Mouse (Mus musculus) kidney, adult 2 months (tissue): ENCODE data around the gene Lgalsl.

Experiments
- CTCF ChIP-seq: fragments of 200-500 bp; conservative IDR thresholded peaks from 2 replicates; pipeline ENCODE4 v1.5.1; 2011; ENCODE audit warnings: low read depth, mild to moderate bottlenecking, control low read depth, low read length, moderate library complexity, mixed read lengths; ENCODE audit not compliant: insufficient read depth, insufficient read length
- POLR2A ChIP-seq: fragments of 200-500 bp; IDR thresholded peaks from one replicate; pipeline ENCODE4 v1.6.1; 2011; ENCODE audit warnings: low read depth, low read length, control low read depth

DNA sequence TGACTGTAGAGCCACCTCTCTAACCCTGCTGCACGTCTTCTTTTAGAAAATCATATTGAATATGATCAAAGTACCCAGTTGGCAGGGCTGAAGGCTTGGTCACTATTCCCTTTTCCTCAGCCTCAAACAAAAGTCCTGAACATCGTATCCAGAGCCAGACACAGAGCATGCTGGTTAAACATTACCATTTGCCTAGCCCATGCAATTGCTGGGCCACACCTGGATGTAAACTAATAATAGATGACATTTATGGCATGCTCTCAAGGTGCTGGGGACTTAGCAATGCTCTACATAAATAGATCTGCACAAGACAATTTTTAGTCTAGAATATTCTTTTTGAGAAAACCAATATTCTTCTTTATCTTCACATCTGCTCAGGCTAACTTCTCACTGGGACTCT lies 39.5 kb downstream of the Lgalsl start:
- no peak for TF ChIP-seq CTCF
- TF ChIP-seq POLR2A = no peak
